Mouse (Mus musculus): ENCODE data around the gene Cdk5rap2. TPM values are rescaled to one million over a fixed set of nuclear protein-coding genes. Genes with fewer than 3 reads are reported as not detected.

Gene Cdk5rap2
- total RNA-seq, 2 experiments from 2014 or later = 4.2 to 17.6 TPM

- ATAC-seq (replicated peaks; ENCODE audit: low FRiP score, poor library complexity, severe bottlenecking) = no peak
These were observed 54.4 kb downstream of the Cdk5rap2 start for GRCm38 (mm10) chr4:70355659-70356350.

- ATAC-seq (replicated peaks; ENCODE audit: low FRiP score, poor library complexity, severe bottlenecking) = no peak
These were observed 55.8 kb downstream of the Cdk5rap2 start for GRCm38 (mm10) chr4:70354448-70354847.

GRCm38 (mm10) chr4:70353656-70354055 is 56.6 kb downstream of the Cdk5rap2 start:
- no peak for ATAC-seq (replicated peaks; ENCODE audit: low FRiP score, poor library complexity, severe bottlenecking)

- ATAC-seq (replicated peaks; ENCODE audit: low FRiP score, poor library complexity, severe bottlenecking) = no peak
These were observed 74.6 kb downstream of the Cdk5rap2 start for GRCm38 (mm10) chr4:70335444-70336144.

- no peak for ATAC-seq (replicated peaks; ENCODE audit: low FRiP score, poor library complexity, severe bottlenecking)
These were observed 75.2 kb downstream of the Cdk5rap2 start for GRCm38 (mm10) chr4:70334995-70335394.

DNA sequence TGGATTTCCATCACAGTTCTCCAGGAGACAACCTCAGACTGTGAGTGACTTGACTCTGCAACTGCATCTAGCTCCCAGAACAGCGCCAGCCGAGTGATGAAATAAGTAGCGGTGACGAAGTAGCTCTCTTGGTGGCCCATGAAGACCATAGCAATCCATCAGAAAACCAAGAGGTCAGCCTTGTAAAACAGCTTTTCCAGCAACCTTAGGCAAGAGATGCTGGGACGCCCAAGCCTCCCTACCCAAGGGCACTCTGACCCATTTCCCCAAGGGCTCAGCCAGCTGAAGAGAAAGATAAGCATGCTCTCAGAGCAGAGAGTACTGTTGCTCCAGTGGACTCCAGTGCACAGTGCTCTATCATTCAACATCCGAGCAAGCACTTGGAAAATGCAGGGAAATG is 77.3 kb downstream of the Cdk5rap2 start:
- ATAC-seq (replicated peaks; ENCODE audit: low FRiP score, poor library complexity, severe bottlenecking) = no peak

- no peak for ATAC-seq (replicated peaks; ENCODE audit: low FRiP score, poor library complexity, severe bottlenecking)
These were observed 77.7 kb downstream of the Cdk5rap2 start for GRCm38 (mm10) chr4:70332576-70332975.

GRCm38 (mm10) chr4:70331181-70331580 is 79.1 kb downstream of the Cdk5rap2 start:
- no peak for ATAC-seq (replicated peaks; ENCODE audit: low FRiP score, poor library complexity, severe bottlenecking)

- ATAC-seq (replicated peaks; ENCODE audit: low FRiP score, poor library complexity, severe bottlenecking) = no peak
These were observed 82.2 kb downstream of the Cdk5rap2 start for GRCm38 (mm10) chr4:70328033-70328432.

- no peak for ATAC-seq (replicated peaks; ENCODE audit: low FRiP score, poor library complexity, severe bottlenecking)
These were observed 82.8 kb downstream of the Cdk5rap2 start for GRCm38 (mm10) chr4:70327436-70327835.

DNA sequence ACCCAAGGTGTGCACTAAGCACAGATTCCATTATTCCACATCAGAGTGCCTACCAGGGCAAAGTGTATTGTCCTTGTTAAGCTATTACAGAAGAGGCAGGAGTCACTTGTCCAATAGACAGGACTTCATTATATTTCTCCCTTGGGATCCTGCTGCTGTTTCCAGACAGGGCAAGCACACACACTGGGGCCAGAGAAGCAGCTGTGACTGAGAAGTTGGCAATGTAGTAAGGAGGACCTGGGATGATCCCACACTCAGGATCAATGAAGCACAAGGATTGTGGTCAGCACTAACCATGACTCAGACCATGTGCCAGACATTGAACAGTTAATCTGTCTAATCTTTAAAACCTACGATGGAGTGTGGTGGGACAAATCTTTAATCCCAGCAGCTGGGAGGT is 88.7 kb downstream of the Cdk5rap2 start:
- no peak for ATAC-seq (replicated peaks; ENCODE audit: low FRiP score, poor library complexity, severe bottlenecking)

DNA sequence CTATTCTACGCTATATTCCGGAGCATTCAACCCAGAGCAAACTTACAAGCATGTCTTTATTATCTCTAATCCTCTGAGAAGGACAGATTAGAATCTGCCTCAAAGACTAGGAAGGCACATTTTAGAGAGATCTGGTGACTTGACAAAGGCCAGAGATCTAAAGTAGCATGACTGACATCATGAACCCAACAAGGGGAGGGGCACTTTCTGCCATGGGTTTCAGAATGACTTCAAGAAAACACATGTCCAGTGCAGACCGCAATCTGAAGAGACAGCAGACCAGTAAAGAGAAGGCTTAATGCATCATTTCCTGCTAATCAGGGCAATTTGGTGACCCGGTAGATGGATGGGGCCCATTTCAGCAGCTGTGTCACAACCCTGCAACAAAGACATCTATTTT is 98.1 kb downstream of the Cdk5rap2 start:
- ATAC-seq (replicated peaks; ENCODE audit: low FRiP score, poor library complexity, severe bottlenecking) = no peak

DNA sequence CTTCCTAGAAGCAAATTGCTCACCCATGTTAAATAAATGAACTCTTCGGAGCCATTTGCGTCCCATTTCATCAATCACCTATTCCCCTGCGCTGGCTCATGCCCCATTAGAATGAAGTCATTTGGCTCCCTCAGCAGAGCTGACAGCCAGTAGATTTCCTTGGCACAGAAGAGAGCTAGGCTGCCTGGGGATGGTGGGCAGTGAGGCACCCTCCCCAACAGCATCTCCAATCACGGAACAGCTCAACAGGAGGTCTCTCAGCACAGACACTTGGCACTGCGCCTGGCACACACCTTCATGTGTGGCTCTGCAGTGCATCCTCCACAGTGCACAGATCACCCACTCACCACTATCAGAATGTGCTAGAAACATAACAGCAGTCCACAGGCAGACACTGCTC is 98.7 kb downstream of the Cdk5rap2 start:
- no peak for ATAC-seq (replicated peaks; ENCODE audit: low FRiP score, poor library complexity, severe bottlenecking)

DNA sequence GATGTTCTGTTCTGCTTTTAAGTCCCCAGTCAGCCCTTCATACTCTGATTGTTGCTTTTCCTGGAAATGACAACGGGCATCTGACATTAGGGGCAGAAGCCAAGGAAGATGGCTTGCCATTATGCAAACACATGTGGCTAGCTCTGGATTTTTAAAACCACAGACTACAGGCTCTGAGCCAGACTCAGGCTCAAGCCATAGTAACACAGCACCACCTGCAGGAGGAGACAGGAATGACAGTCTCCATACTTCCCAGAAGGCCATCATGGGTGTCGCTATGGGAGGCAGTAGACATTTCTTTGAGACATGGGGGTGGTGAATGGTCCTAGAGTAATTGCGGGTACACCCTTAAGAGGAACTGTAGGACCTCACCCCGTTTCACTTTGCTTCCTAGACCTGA is 103.0 kb downstream of the Cdk5rap2 start:
- ATAC-seq (replicated peaks; ENCODE audit: low FRiP score, poor library complexity, severe bottlenecking) = no peak

GRCm38 (mm10) chr4:70303870-70304269 is 106.4 kb downstream of the Cdk5rap2 start:
- ATAC-seq (replicated peaks; ENCODE audit: low FRiP score, poor library complexity, severe bottlenecking) = no peak

DNA sequence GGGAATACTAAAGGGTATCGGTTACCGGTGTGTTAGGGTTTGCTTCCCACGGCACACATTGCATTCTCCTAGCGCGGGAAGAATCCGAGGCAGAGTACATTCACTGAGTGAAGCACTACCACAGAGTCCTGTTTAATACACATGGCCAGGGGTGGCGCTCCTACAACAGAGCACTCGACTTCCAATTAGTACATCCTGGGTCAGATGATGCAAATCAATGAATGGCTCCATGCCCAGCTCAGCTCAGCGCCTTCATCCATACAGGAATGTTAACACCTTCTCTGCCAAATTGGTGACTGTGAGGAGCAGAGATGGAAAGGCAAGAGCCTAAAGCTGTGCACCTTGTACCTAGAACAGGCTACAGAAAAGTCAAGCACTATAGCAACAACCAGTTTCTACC is 109.1 kb downstream of the Cdk5rap2 start:
- ATAC-seq (replicated peaks; ENCODE audit: low FRiP score, poor library complexity, severe bottlenecking) = no peak

DNA sequence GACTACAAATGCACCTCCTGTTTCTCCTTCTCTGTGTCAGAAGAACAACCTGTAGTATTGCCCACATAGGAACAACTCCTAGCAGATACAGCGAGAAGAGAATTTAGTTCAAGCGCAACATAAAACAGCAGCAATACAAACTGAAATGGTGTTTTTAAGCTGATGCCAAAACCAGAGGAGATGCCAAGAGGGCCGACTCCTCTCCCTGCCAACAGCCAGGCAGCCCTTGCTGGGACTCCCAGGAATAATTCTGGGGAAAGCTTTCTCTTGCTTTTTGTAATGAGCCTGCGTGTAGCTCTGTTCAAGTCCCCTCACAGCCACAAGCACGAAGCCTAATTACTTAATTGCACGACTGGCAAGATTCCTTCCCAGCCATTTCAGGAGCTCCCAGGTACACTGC is 120.9 kb downstream of the Cdk5rap2 start:
- ATAC-seq (replicated peaks; ENCODE audit: low FRiP score, poor library complexity, severe bottlenecking) = no peak

- ATAC-seq (replicated peaks; ENCODE audit: low FRiP score, poor library complexity, severe bottlenecking) = no peak
These were observed 127.1 kb downstream of the Cdk5rap2 start for GRCm38 (mm10) chr4:70283163-70283562.

DNA sequence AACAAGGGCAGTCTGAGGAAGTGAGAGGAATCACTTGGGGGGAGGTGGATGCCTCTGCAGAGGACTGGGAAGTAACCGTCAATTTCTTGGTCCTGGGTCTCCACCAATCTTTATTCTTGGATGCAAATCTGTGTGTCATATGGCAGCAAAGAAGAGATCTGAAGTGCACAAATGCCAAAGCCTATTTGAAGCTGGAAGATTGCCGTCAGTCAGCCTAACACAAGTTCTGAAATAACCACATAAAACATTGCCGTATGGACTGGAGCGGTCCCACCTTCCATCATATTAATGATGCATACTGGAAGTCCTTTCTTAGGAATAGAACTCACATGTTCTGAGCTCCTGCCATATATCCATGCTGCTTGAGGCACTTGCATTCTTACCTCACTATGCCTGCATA is 131.4 kb downstream of the Cdk5rap2 start:
- ATAC-seq (replicated peaks; ENCODE audit: low FRiP score, poor library complexity, severe bottlenecking) = no peak

GRCm38 (mm10) chr4:70278057-70278456 is 132.2 kb downstream of the Cdk5rap2 start:
- ATAC-seq (replicated peaks; ENCODE audit: low FRiP score, poor library complexity, severe bottlenecking) = no peak

GRCm38 (mm10) chr4:70272943-70273342 is 137.3 kb downstream of the Cdk5rap2 start:
- ATAC-seq (replicated peaks; ENCODE audit: low FRiP score, poor library complexity, severe bottlenecking) = no peak

DNA sequence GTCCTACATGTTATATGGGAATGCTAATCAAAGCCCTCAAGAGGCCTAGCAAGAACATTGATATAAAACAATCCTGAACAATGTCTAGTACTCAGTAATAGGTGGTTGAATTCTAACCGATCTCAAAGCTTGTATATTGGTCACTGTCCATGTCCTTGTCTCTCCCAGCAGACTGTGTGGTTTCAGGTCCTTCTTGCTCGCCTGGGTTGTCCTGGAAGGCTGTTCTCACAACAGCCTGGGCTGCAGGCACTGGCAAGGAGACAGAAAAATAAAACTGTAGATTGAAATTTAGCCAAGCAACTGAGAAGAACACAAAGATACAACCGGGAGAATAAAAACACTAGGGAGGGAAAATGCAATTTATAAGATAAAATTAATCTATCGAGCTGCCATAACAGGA is 137.7 kb downstream of the Cdk5rap2 start:
- ATAC-seq (replicated peaks; ENCODE audit: low FRiP score, poor library complexity, severe bottlenecking) = no peak

All from erythroblast, adult 5-6 weeks (primary cell).